Mouse (Mus musculus): ENCODE results near the gene Ints1.

- no peak for TF ChIP-seq POLR2A (IDR thresholded peaks at IDR 0.05; ENCODE audit: low read depth, low read length)
- no peak for TF ChIP-seq CTCF (IDR thresholded peaks at IDR 0.05; ENCODE audit: borderline replicate concordance, insufficient read depth, low read length)
Measured at GRCm38 (mm10) chr5:139801231-139801630, 25.8 kb upstream of the Ints1 start.
